Comparison of ENCODE assay signal across 19 mouse cellular contexts in genomic region chr11:46698278-46698655, GRCm38 (mm10). TPM values are rescaled to one million over a fixed set of nuclear protein-coding genes. Genes with fewer than 3 reads are reported as not detected.
"Had no signal": no experiment of that assay in that cellular context is flagged by ENCODE, and none has a peak within 500 bp of the region (broad histone marks: within the 10 kb centered on the region; RNA-seq: fewer than 3 reads in every experiment).

No protein-coding gene starts in this region.

- H3K4me1 ChIP-seq: intestine, embryonic 15.5 days; kidney, embryonic 15.5 days; limb, embryonic 12.5 days; limb, embryonic 15.5 days had no signal

- H3K36me3 ChIP-seq: intestine, embryonic 15.5 days; kidney, embryonic 15.5 days; limb, embryonic 12.5 days; limb, embryonic 15.5 days had no signal

- H3K27me3 ChIP-seq: intestine, embryonic 15.5 days; kidney, embryonic 15.5 days; limb, embryonic 12.5 days; limb, embryonic 15.5 days had no signal

- H3K4me2 ChIP-seq: intestine, embryonic 15.5 days; kidney, embryonic 15.5 days; limb, embryonic 12.5 days; limb, embryonic 15.5 days; midbrain, embryonic 11.5 days had no signal

- H3K4me3 ChIP-seq: intestine, embryonic 15.5 days; kidney, embryonic 15.5 days; limb, embryonic 12.5 days; limb, embryonic 15.5 days had no signal

- H3K9ac ChIP-seq: intestine, embryonic 15.5 days; kidney, embryonic 15.5 days; limb, embryonic 12.5 days; limb, embryonic 15.5 days had no signal

- ATAC-seq: intestine, embryonic 15.5 days had no signal

- DNase-seq: kidney, postnatal 10 days; left cerebral cortex, postnatal 4 days; lung, adult 2 months; lung, postnatal 14 days; lung, postnatal 4 days; midbrain, embryonic 14.5 days; thymus, adult 18-20 months; thymus, postnatal 36 days had no signal

- H3K27ac ChIP-seq: intestine, embryonic 15.5 days; kidney, embryonic 15.5 days; limb, embryonic 12.5 days; limb, embryonic 15.5 days had no signal

- H3K9me3 ChIP-seq: intestine, embryonic 15.5 days; kidney, embryonic 15.5 days; limb, embryonic 12.5 days; limb, embryonic 15.5 days had no signal

RNA-seq across cellular contexts. Expression of gene Timd2, which starts 8.6 kb away (rescaled TPM):
- polyA plus RNA-seq: limb, embryonic 12.5 days; lung, adult 2 months; lung, embryonic 16.5 days; midbrain, postnatal 0 days; neural tube, embryonic 11.5 days; neural tube, embryonic 14.5 days; urinary bladder, adult 2 months had no signal

RNA-seq across cellular contexts. Expression of gene Havcr1, which starts 36.6 kb away (rescaled TPM):
- polyA plus RNA-seq: intestine, embryonic 15.5 days; limb, embryonic 12.5 days; midbrain, embryonic 11.5 days; midbrain, embryonic 14.5 days; midbrain, postnatal 0 days; neural tube, embryonic 11.5 days; neural tube, embryonic 14.5 days; stomach, embryonic 16.5 days had no signal
